Mouse (Mus musculus): ENCODE measurements around the gene Rtn3.

Gene Rtn3

DNA sequence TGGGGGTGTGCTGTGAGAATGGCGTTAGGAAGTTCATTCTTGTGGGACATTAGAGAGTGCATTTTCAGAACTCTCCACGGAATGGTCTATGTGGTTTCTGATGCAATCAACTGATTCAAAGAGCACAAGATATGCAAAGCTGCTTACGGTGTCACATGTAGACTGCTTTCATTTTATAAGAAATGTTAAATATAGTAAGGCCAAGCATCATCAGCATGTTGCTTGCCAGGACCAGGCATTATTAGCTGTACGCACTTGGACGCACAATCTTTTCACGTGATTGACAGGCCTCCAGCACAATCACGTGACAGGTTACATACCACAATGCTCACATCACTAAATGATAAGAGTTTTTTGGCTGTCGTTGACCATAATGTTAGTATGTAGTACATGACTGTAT is 4.6 kb upstream of the Rtn3 start:
- no peak for DNase-seq (ENCODE audit: low spot score in 2 of 2)

DNA sequence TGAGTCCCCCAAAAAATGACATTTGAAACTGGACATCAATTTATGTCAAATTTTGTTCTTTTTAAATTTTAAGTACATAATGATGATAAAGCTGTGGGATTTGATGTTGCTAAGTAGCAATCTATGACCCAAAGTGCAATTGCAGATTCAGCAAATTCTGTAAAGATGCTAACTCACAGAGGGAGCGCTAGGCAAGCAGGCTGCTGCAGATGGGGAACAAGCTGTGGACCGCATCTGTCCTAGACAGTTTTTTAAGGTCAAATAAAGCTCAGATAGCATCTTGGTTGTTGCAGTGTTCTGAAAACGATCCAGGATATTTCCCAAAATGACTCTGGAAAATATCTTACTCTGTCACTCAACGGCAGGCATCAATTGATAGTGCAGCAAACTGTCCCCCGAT is 995 bp upstream of the Rtn3 start:
- no peak for DNase-seq (ENCODE audit: low spot score in 2 of 2)

DNA sequence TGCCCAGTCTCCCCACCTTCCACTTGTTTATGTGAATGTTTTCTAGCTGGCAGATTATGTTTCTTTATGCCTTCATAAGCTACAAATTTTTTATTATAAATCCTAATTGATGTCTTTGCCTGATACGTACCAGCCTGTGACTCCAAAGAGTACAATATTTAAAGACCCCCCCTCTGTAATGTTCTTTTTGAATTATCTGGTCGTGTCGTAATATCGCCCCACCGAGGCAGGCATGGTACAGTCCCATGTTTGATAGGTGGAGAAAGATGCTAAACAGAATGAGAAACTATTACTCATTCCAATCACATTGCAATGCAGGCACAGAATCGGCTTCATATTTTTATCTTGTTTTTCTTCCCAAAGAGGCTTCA is 416 bp upstream of the Rtn3 start:
- no peak for DNase-seq (ENCODE audit: low spot score in 2 of 2)

DNA sequence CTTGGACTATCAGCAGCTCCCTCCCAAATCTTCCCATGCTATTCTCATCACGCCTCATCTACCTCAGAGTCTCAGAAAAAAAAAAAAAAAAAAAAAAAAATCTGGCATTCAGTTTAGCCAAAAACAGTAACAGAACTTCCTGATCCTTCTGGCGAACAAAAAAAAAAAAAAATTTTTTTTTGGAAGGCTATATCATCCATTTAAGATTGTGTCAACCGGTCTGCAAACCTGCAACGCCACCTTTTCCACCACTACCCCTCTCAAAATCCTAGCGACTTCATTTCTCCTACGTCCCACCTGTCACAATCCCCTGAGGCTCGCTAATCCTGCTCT is 849 bp downstream of the Rtn3 start:
- no peak for DNase-seq (ENCODE audit: low spot score in 2 of 2)

DNA sequence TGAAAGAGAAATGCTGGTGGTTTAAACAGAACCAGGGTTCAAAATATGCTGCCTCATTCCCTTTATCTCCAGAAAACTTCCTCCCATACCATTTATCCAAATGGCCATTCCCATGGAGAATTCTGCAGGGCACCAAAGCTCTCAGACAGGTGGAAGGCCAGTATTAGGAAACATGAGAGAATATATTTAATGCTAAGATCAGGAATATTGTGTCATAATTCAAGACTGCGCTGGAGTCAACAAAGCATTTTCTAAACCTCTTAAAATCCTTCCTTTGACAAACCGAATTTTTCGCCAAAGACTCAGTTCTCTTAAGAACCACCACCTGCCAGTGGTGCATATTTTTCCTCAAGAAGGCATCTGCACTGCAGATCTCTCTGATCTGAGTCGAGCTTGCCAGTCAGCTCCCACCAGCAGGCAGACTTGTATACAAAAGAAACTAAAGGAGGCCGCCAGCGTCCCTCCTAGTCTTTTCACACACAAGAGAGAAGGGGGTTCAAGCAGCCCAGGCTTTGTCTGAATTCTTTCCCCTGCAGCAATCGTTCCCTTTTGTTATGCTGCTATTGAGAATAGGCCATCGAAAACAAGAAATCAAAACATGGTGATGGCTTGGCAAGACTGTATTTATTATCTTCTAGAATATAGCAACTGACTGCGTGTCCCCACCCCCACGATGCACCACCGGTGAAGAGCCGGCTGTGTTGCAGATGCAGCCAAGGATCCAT is 1.4 kb downstream of the Rtn3 start:
- DNase-seq (ENCODE audit: low spot score in 2 of 2): no peak

DNA sequence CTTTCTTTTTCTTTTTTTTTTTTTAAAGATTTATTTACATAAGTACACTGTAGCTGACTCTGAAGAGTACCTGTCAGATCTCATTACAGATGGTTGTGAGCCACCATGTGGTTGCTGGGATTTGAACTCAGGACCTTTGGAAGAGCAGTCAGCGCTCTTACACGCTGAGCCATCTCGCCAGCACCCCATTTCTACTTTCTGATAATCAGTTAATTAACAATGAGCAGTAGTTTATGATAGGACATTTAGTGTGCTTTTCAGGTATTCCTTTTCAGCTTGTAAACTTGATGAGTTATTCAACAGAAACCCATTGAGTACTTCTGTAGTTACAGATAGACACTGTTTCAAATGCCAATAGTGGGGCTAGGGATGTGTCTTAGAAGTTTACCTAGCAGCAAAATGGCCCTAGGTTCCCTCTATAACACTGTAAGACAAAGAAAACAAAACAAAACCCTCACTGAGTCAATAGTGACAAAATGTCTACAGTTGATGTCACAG is 3.3 kb downstream of the Rtn3 start:
- DNase-seq (ENCODE audit: low spot score in 2 of 2): no peak

DNA sequence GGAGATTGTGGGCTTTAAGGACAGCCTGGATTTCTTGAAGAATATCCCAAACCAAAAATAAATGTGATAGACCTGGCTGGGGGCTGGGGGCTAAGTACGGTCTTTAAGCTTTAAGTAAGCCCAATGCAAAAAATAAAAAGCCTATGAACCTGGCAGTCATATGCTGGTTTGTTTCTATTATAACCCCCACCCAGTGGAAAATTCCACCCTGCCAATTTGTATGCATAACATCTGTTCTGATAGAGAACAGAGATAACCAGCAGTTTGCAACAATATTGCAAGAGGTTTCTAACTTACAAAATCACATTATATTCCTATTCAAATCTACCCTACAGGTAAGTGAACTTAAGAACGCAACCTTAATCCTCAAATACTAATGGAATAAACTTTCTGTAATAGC is 12.4 kb downstream of the Rtn3 start:
- DNase-seq (ENCODE audit: low spot score in 2 of 2): no peak

DNA sequence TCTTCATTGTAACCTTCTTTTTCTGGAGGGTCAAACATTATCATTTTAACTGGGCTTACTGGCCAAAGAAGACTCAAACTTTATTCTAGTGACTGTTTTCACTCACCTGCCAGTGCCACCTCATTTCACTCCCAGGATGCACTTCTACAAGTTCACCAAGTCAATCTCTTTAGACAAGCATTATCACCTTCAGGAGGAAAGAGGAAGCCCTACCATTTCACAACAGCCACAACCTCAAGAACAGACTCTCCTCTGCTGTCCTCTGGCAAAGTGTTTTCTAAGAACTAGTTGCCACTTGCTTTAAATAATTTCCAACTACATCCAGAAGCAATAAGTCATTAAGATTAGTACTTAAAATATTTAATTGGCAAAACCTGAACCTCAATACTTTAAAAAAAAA is 15.2 kb downstream of the Rtn3 start:
- DNase-seq (ENCODE audit: low spot score in 2 of 2): no peak

DNA sequence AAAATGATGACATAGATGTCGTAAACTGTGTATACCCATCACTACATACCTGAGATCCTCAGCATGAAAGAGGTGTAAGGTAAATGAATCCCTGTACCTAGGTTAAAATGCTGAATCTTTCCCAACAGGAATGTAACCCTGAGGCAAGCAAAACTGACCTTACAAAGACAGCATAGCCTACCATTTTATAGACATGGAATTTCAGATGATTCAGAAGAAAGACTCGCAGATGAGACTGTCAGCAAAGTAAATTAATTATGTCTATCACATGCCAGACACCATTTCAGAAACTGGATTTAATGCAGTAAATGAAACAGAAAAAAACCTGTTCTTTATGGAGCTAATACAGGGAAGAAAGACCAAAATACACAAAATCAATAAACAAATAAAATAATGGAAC is 23.7 kb downstream of the Rtn3 start:
- no peak for DNase-seq (ENCODE audit: low spot score in 2 of 2)

DNA sequence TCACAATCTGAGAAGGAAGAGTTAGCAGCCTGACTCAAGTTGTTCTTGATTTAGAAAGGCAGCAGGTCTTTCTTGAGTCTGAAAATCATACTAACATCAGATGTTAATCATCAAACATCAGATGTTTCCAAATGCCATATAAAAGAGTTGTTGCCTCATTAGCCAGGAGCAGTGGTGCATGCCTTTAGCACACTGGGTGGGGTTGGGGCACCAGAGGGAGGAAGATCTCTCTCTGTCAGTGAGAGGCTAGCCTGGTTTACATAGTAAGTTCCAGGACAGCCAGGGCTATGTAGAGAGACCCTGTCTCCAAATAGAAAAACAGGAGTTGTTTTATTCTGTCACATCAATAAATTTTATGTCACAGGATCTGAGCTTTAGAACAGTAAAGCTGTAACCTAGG is 24.2 kb downstream of the Rtn3 start:
- DNase-seq (ENCODE audit: low spot score in 2 of 2): no peak

DNA sequence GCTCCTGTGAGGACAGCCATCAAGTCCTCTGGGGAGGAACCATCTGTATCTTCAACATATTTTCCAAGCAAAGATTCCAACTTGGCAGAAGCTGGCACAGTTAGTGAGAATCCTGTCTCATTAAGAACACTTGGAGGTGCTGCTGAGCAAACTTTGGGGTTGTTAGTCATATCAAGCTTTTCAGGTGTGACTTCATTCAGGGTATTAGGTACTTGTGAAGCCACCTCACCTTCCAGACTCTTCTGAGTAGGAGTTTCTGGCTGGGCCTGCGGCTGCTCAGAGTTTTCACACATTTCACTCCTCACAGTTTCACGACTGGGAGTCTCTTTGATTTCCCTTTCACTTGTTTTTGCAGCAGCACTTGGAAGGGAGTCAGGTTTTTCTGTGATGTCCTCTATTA is 26.3 kb downstream of the Rtn3 start:
- DNase-seq (ENCODE audit: low spot score in 2 of 2): no peak

DNA sequence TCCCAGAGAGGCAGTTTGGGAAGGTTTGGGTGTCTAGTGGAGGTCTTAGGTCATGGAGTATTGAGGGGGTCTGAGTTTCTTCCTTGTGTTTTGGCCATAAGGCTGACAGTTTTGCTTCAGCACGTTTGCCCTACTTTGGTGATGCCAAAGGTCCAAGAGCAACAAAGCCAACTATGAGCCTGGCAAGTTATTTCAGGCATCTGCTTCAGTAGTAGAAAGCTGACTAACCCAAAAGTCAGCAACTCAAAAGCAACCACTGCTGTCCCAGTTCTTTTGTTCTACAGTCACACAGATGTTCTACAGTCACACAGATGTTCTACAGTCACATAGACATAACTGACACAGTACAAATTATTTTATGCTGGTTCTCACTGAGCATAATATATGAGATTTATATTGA is 37.5 kb downstream of the Rtn3 start:
- DNase-seq (ENCODE audit: low spot score in 2 of 2): no peak

DNA sequence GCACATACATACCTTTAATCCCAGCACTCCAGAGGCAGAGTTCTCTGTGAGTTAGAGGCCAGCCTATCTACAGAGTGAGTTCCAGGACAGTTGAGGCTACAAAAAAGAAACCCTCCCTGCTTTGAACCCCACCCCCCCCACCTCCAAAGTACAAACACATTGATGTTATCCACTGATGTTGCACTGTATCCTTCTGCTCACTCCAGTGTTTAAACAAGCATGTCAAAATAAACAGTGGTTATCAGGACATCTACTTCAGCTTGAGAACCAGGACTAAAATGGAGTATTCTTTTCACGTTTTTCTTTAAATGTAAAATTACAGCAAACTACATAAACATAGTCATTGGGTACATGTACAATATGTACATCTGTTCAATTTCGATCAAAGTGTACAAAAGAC is 38.0 kb downstream of the Rtn3 start:
- no peak for DNase-seq (ENCODE audit: low spot score in 2 of 2)

DNA sequence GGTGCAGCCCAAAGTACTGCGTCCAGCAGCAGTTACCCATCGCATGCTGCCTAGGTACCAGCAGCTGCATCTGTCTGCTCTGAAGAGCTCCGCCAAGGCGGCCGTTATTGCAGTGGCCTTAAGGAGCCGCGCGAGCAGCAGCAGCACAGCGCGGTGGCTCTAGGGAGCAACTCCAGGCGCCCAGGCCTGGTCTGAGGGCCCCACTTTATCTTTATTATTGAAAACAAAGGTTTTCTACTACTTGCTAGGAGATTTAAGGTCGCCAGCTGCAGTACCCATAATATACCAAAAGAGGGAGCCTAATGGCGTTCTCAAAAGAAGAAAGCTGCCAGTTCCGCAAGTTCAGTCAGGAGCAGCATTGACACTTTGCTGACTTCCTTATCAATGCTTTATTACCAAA is 41.6 kb downstream of the Rtn3 start:
- no peak for DNase-seq (ENCODE audit: low spot score in 2 of 2)

DNA sequence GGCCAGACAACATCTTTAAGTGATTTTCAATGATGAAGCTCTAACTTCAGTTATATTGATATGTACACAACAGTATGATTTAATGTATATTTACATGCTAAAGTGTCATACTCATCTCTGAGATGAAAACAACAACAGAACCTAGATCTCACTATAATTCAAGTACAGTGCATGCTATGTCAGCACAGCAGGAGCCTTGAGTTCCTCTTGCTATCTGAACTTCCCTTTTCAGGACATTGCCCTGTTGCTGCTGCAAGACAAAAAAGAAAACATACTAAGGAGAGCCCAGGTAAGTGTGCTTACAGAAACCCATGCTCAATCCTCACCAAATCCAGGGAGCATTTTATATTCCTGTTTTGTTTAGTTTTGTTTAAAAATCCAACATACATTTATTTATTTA is 44.8 kb downstream of the Rtn3 start:
- no peak for DNase-seq (ENCODE audit: low spot score in 2 of 2)

DNA sequence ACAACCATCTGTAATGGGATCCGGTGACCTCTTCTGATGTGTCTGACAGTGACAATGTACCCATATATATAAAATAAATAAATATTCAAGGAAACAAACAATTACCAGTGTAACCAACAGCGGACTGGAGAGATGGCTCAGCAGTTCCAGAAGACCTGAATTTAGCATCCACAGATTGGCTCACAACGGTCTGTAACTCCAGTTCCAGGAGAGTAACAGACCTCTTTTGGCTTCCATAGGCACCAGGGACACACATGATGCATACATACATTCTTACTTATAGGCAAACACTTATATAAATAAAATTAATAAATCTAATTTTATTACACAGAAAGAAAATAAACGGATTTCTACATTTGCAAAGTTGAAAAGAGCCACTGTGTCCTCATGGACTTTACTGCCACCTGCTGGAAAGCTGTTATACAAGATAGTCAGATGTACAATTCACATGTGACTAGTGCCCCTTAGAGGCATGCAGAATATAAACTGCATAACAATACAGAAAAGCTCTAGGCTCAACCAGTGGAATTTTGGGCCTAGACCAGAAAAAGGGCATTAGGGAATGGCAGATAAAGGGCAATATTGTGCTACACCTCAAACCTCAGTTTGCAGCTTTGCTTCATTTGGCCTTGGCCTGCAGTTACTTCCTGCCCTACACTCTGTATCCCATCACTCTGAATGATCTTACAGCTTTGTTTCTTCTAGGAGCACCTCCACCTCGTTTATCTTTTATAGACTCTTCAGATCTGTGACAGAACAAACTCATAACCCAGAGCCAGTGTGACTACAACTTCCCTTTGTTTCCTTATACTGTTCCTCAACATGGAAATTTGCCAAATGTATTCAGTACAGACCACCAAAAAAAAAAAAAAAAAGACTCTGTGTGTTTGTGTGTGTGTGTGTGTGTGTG is 46.8 kb downstream of the Rtn3 start:
- DNase-seq (ENCODE audit: low spot score in 2 of 2): no peak

DNA sequence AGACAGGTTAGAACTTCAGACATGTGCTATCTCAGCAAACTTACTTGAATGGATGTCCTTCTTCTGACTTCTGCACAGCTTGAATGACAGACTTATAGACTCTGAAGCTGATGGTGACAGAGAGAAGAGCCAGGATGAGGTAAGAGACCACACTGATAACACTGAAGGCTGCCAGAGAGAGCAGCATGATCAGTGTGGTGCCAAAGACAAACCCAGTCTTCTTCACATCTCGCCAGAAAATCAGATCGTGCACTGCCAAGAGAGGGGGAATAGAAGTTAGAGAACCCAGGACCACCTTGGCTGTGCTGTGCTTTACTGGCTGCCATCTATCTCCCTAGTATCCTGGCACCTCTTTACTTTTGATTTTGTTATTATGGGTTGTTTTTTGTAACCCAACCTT is 48.2 kb downstream of the Rtn3 start:
- no peak for DNase-seq (ENCODE audit: low spot score in 2 of 2)

DNA sequence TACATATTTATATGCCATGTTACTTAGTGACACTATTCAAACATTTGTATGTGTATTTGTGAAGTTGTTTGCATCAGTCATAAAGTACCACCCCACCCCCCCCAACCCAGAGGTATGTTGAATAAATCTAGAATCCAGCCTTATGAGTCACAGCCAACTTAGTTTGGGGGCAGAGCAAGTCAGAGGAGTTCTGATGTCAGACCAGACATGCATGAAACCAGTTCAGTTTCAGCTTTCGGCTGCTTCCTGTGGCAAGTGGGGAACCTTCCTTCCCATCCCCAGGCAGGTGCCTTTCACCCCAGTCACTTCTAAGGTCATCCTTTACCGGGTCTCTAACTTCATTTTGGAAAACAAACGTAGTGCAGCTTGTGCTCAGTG is 57.7 kb downstream of the Rtn3 start:
- no peak for DNase-seq (ENCODE audit: low spot score in 2 of 2)

DNA sequence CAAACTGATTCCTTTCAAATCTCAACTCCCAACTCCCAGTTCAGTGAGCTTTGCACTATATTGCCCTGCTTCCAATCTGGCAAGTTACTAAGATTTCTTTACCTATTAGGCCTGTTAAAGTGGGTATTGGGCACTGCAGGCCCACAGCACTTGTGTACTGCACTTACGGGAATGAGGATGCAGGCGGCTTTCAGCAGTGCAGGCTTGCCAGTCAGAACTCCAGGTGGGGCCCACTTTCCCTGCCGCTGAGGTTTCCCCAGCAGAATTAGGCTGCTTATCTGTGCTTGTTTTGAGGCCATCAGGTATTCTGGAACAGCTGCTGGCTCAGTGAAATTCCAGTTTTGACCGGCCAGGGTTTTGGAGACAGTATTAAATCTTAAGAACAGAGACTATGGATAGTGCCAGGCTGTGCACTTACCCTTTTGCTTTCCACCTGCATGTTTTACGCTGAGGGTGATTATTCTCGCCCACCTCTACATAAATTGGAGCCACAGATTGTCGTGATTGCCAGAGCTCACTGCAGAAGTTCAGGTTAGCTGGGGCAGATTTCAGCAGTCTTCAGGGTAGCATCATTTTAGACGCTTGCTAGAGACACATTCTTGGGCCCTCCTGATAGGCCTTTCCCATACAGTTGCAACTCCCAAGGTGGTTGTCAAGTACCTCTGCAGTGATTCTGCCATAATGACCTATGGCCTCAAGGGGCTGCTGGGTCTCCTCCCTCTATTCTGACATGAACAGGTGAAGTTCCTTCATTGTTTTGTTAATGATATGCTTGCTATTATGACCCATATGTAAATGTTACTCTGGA is 58.3 kb downstream of the Rtn3 start:
- no peak for DNase-seq (ENCODE audit: low spot score in 2 of 2)

DNA sequence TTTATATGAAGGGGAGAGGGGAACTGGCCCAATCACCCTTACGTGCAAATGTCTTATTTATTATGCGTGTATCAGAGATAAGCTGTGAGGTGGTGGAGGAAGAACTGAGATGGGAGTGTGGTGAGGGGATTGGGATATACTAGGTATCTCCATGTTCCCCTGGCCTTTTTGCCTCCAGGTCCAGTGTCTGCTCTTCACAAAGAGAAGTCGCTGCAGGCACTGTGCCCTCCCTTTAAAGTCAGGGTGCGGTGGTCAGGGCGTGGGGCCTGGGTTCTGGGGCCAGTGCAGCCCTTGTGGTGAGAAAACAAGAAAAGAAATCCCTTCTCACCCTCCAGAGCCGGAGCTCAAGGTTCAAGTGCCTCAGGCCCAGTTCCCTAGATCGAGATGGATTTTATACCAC is 59.0 kb downstream of the Rtn3 start:
- no peak for DNase-seq (ENCODE audit: low spot score in 2 of 2)

DNA sequence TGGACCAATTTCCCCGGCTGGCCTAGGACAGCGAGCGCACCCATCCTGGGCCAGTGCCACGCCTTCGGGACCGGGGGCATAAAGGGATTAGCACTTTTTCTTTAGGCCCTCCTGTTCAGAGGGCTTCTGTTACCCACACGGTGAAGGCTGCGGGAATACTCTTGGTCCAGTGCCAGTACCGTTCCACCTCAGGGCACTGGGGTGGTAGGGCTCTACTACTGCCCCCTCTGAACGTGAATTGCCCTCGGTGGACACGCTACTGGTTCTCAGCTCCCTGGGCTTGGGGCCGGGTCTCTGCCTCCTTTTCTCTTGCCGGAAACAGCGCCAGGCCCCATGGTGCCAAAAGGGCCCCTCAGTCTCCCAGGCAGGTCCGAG is 59.4 kb downstream of the Rtn3 start:
- no peak for DNase-seq (ENCODE audit: low spot score in 2 of 2)

DNA sequence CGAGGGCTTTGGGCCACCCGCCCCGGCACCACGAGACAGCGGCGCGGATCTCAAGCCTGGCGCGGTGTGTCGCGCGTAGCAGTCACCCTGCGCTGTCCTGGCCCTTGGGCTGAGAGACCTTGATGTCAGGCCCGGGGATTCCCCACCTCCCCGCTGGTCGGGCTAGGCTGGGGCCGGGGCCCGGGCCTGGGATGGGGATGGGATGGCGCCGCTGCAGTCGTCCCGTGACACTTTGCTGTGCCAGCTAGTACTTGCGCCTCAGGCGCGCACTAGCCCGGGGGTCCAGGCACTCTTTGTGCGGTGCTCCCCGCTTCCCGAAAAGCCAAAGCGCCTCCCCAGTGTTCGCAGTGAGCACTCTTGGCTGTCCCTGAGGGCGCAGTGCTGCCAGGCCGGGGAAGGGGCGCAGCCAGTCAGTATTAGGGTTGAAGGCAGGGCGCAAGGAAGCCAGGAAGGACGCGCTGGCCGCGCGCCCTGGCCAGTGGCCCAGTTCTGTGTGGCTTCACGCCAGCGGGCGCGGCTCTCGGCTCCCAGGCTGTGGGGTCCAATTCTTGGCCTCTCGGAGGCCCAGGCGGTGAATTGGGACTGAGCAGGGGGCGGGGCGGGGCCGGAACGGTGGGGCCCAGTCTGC is 59.9 kb downstream of the Rtn3 start:
- peak; percentile 87 to 89 for DNase-seq (ENCODE audit: low spot score in 2 of 2)

Measured in urinary bladder, postnatal 4 days (tissue).